Mouse (Mus musculus): ENCODE results near the gene Ccn2. TPM values are rescaled to one million over a fixed set of nuclear protein-coding genes. Genes with fewer than 3 reads are reported as not detected.
A peak's percentile ranks its signal among the peaks of the same experiment; 100 is the strongest.

The Ccn2 gene
- total and polyA plus RNA-seq, 2 experiments from 2014 or later: 3.7 to 10.0 TPM

DNA sequence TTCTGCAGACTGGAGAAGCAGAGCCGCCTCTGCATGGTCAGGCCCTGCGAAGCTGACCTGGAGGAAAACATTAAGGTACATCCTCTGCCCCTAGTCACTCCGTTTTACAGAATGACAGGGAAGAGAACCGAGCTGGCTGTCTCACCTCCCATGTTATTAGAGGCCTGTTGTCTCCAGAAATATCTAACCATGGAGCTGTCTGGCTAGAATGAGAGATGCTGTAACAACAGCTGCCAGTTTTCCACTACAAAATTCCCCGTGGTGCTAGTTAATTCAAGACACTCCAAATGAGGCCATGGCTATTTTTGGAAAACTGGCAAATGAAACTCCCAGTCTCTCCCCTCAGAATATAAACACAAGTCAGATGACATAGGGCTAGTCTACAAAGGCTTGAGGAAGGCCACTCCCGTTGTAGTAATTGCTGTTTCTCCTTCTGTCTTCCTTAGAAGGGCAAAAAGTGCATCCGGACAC lies 1.7 kb downstream of the Ccn2 start:
- Histone ChIP-seq H3K4me3 (ENCODE audit: low read depth, low read length) (no peak overlapping the region), H3K27me3 (ENCODE audit: insufficient read depth, low read length) (no peaks in the 10 kb centered on the region), H3K36me3 (ENCODE audit: insufficient read depth, low read length) (no peaks in the 10 kb centered on the region), H3K9me3 (ENCODE audit: low read length) (no peaks in the 10 kb centered on the region), H3K9ac (replicated peaks; ENCODE audit: low read length, poor library complexity, severe bottlenecking) (no peak overlapping the region), H3K27ac (ENCODE audit: low read depth, low read length) (no peak overlapping the region), H3K4me1 (ENCODE audit: insufficient read depth, low read length) (peaks cover 2% of the 10 kb centered on the region; the same call in 1 of the 2 replicates), H3K4me2 (ENCODE audit: low read depth, low read length, poor library complexity, severe bottlenecking) (peak overlapping the region; percentile 74; the same call in 1 of the 2 replicates)
- WGBS: 70% methylated on average over 7 of the region's 7 CpGs
- DNase-seq (ENCODE audit: low spot score): peak; percentile 40
- no peak for ATAC-seq (ENCODE audit: low FRiP score)
- no peak for TF ChIP-seq CTCF (IDR thresholded peaks at IDR 0.05)

DNA sequence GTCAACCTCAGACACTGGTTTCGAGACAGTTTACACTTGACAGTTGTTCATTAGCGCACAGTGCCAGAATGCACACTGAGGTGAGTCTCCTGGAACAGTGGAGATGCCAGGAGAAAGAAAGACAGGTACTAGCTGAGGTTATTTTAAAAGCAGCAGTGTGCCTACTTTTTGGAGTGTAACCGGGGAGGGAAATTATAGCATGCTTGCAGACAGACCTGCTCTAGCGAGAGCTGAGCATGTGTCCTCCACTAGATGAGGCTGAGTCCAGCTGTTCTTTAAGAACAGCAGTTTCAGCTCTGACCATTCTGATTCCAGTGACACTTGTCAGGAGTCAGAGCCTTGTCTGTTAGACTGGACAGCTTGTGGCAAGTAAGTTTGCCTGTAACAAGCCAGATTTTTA lies 2.5 kb downstream of the Ccn2 start:
- H3K27ac ChIP-seq (ENCODE audit: low read depth, low read length): no peak overlapping the region
- peaks cover 2% of the 10 kb centered on the region; the same call in 1 of the 2 replicates for H3K4me1 ChIP-seq (ENCODE audit: insufficient read depth, low read length)
- no peaks in the 10 kb centered on the region for H3K27me3 ChIP-seq (ENCODE audit: insufficient read depth, low read length)
- H3K9ac ChIP-seq (replicated peaks; ENCODE audit: low read length, poor library complexity, severe bottlenecking): no peak overlapping the region
- no peaks in the 10 kb centered on the region for H3K9me3 ChIP-seq (ENCODE audit: low read length)
- 82% methylated on average over 4 of the region's 4 CpGs for WGBS
- no peak for ATAC-seq (ENCODE audit: low FRiP score)
- H3K4me2 ChIP-seq (ENCODE audit: low read depth, low read length, poor library complexity, severe bottlenecking): no peak overlapping the region
- H3K4me3 ChIP-seq (ENCODE audit: low read depth, low read length): no peak overlapping the region
- no peak for DNase-seq (ENCODE audit: low spot score)
- no peak for TF ChIP-seq CTCF (IDR thresholded peaks at IDR 0.05)
- H3K36me3 ChIP-seq (ENCODE audit: insufficient read depth, low read length): no peaks in the 10 kb centered on the region

DNA sequence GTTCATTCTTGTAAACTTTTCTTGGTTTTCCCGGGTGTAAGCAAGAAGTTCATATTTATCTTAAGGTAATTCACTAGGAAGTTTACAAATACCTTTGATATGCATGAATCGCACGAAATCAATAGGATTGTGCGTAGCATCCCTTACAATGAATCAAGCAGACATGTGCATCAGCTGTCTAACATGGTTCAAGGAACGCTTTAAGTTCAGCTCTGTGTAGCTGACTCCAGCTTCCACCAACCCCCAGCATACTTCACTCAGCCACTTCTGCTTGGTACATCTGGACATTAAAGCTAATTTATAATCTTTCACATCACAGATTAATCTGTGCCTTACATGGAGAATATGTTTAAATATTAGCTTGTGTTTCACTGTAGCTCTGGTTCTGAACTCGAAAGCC lies 3.5 kb downstream of the Ccn2 start:
- Histone ChIP-seq H3K27ac (ENCODE audit: low read depth, low read length) (no peak overlapping the region), H3K4me1 (ENCODE audit: insufficient read depth, low read length) (peaks cover 2% of the 10 kb centered on the region; the same call in 1 of the 2 replicates), H3K4me2 (ENCODE audit: low read depth, low read length, poor library complexity, severe bottlenecking) (no peak overlapping the region), H3K9ac (replicated peaks; ENCODE audit: low read length, poor library complexity, severe bottlenecking) (no peak overlapping the region), H3K27me3 (ENCODE audit: insufficient read depth, low read length) (no peaks in the 10 kb centered on the region), H3K4me3 (ENCODE audit: low read depth, low read length) (no peak overlapping the region), H3K9me3 (ENCODE audit: low read length) (no peaks in the 10 kb centered on the region), H3K36me3 (ENCODE audit: insufficient read depth, low read length) (no peaks in the 10 kb centered on the region)
- no peak for TF ChIP-seq CTCF (IDR thresholded peaks at IDR 0.05)
- ATAC-seq (ENCODE audit: low FRiP score) (no peak), DNase-seq (ENCODE audit: low spot score) (no peak)
- 87% methylated on average over 6 of the region's 6 CpGs for WGBS

GRCm38 (mm10) chr10:24599802-24600201 lies 4.6 kb downstream of the Ccn2 start:
- 86% methylated on average over 5 of the region's 5 CpGs for WGBS
- Histone ChIP-seq H3K27ac (ENCODE audit: low read depth, low read length) (no peak overlapping the region), H3K4me2 (ENCODE audit: low read depth, low read length, poor library complexity, severe bottlenecking) (no peak overlapping the region), H3K9ac (replicated peaks; ENCODE audit: low read length, poor library complexity, severe bottlenecking) (no peak overlapping the region), H3K4me3 (ENCODE audit: low read depth, low read length) (no peak overlapping the region), H3K27me3 (ENCODE audit: insufficient read depth, low read length) (no peaks in the 10 kb centered on the region), H3K4me1 (ENCODE audit: insufficient read depth, low read length) (peaks cover 2% of the 10 kb centered on the region; the same call in 1 of the 2 replicates), H3K36me3 (ENCODE audit: insufficient read depth, low read length) (no peaks in the 10 kb centered on the region), H3K9me3 (ENCODE audit: low read length) (no peaks in the 10 kb centered on the region)
- ATAC-seq (ENCODE audit: low FRiP score) (no peak), DNase-seq (ENCODE audit: low spot score) (no peak)
- TF ChIP-seq CTCF (IDR thresholded peaks at IDR 0.05): no peak

- H3K4me1 ChIP-seq (ENCODE audit: insufficient read depth, low read length): no peaks in the 10 kb centered on the region
- ATAC-seq (ENCODE audit: low FRiP score): no peak
- H3K4me2 ChIP-seq (ENCODE audit: low read depth, low read length, poor library complexity, severe bottlenecking): no peak overlapping the region
- H3K27me3 ChIP-seq (ENCODE audit: insufficient read depth, low read length): no peaks in the 10 kb centered on the region
- no peak for TF ChIP-seq CTCF (IDR thresholded peaks at IDR 0.05)
- H3K4me3 ChIP-seq (ENCODE audit: low read depth, low read length): no peak overlapping the region
- H3K27ac ChIP-seq (ENCODE audit: low read depth, low read length): no peak overlapping the region
- DNase-seq (ENCODE audit: low spot score): no peak
- no peak overlapping the region for H3K9ac ChIP-seq (replicated peaks; ENCODE audit: low read length, poor library complexity, severe bottlenecking)
- WGBS: 89% methylated on average over 2 of the region's 2 CpGs
- no peaks in the 10 kb centered on the region for H3K36me3 ChIP-seq (ENCODE audit: insufficient read depth, low read length)
- no peaks in the 10 kb centered on the region for H3K9me3 ChIP-seq (ENCODE audit: low read length)
These were observed 7.8 kb downstream of the Ccn2 start for GRCm38 (mm10) chr10:24603035-24603434.

- Histone ChIP-seq H3K27ac (ENCODE audit: low read depth, low read length) (no peak overlapping the region), H3K9ac (replicated peaks; ENCODE audit: low read length, poor library complexity, severe bottlenecking) (no peak overlapping the region), H3K4me3 (ENCODE audit: low read depth, low read length) (no peak overlapping the region), H3K9me3 (ENCODE audit: low read length) (no peaks in the 10 kb centered on the region), H3K4me1 (ENCODE audit: insufficient read depth, low read length) (no peaks in the 10 kb centered on the region), H3K4me2 (ENCODE audit: low read depth, low read length, poor library complexity, severe bottlenecking) (no peak overlapping the region), H3K36me3 (ENCODE audit: insufficient read depth, low read length) (no peaks in the 10 kb centered on the region), H3K27me3 (ENCODE audit: insufficient read depth, low read length) (no peaks in the 10 kb centered on the region)
- DNase-seq (ENCODE audit: low spot score): no peak
- no peak for TF ChIP-seq CTCF (IDR thresholded peaks at IDR 0.05)
- no peak for ATAC-seq (ENCODE audit: low FRiP score)
These were observed 8.5 kb downstream of the Ccn2 start for GRCm38 (mm10) chr10:24603727-24604126.
